Mouse (Mus musculus): ENCODE results near the gene Fbxl20. TPM values are rescaled to one million over a fixed set of nuclear protein-coding genes. Genes with fewer than 3 reads are reported as not detected.

Gene Fbxl20
- polyA plus RNA-seq, 1 experiment from 2014 or later = 17.6 TPM

DNA sequence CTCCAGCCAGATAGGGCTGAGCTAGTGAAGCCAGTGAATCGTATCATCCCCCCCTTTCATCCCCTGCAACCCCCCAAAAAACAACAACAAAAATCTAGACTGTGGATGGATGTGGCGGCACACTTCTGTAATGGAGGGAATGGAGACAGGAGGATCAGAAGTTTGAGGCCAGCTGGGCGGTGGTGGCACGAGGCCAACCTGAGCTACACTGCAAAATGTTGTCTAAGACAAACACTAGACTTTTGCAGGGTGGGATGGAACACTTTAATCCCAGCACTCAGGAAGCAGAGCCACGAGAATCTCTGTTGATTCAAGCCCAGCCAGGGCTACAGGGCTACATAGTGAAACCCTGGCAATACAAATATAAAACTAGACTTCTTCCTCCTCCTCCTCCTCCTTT lies 106.1 kb downstream of the Fbxl20 start:
- Histone ChIP-seq H3K4me2 (peak overlapping the region; percentile 26), H3K4me3 (no peak overlapping the region), H3K27me3 (peaks cover 12% of the 10 kb centered on the region; the same call in 1 of the 2 replicates), H3K4me1 (peaks cover 17% of the 10 kb centered on the region), H3K27ac (no peak overlapping the region), H3K9ac (no peak overlapping the region), H3K36me3 (no peaks in the 10 kb centered on the region), H3K9me3 (no peaks in the 10 kb centered on the region)
- no peak for ATAC-seq (ENCODE audit: borderline replicate concordance, extremely low read depth, low FRiP score, low TSS enrichment)
- WGBS = 27% methylated on average over 5 of the region's 5 CpGs

DNA sequence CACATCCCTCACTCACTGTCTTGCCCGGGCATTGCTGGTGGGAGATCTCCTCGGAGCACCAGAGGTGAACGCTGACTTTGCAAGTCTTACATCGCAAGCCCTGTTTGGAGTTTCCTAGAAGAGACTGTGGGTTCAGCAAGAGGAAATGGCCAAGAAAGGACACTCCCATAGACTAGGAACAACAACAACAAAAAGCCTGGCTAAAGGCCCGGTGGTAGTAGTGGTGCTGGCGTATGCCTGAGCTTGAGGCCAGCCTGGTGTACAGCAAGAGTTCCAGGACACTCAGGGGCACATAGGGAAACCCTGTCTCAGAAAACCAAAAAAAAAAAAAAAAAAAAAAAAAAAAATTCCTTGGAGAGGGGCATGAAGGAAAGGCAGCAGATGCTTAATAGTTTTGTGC lies 107.5 kb downstream of the Fbxl20 start:
- Histone ChIP-seq H3K4me3 (no peak overlapping the region), H3K9ac (no peak overlapping the region)

DNA sequence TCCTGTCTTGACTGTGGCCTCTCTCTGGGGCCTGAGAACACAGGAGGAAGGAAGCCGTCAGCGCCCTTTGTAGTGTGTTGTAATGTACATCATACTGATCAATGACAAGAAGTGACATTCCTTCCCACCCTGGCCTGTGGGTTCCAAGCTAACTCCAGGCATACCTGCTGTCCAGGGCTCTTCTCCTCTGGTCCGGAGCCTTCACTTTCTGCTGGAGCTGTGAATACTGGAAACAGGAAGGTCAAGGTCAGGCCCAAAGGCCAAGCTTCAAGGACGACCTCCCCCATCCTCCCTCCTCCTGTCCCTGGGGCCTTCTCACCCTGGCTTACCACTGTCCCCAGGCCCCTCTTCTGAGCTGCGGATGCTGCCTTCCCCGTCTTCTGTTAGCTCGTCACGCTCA lies 109.2 kb downstream of the Fbxl20 start:
- H3K4me2 ChIP-seq = no peak overlapping the region
- H3K4me1 ChIP-seq = peaks cover 21% of the 10 kb centered on the region
- H3K36me3 ChIP-seq = no peaks in the 10 kb centered on the region
- no peak overlapping the region for H3K9ac ChIP-seq
- H3K27ac ChIP-seq = no peak overlapping the region
- ATAC-seq (ENCODE audit: borderline replicate concordance, extremely low read depth, low FRiP score, low TSS enrichment) = no peak
- no peaks in the 10 kb centered on the region for H3K9me3 ChIP-seq
- WGBS = 67% methylated on average over 8 of the region's 8 CpGs
- no peak overlapping the region for H3K4me3 ChIP-seq
- peaks cover 15% of the 10 kb centered on the region for H3K27me3 ChIP-seq

More for the DNA sequence above, 107.5 kb downstream of the Fbxl20 start:
- peaks cover 2% of the 10 kb centered on the region; the same call in 1 of the 2 replicates for H3K27me3 ChIP-seq
- no peaks in the 10 kb centered on the region for H3K36me3 ChIP-seq
- H3K4me2 ChIP-seq = no peak overlapping the region
- no peak for ATAC-seq (ENCODE audit: borderline replicate concordance, extremely low read depth, low FRiP score, low TSS enrichment)
- H3K4me1 ChIP-seq = peaks cover 17% of the 10 kb centered on the region
- H3K27ac ChIP-seq = no peak overlapping the region
- H3K9me3 ChIP-seq = no peaks in the 10 kb centered on the region
- 71% methylated on average over 6 of the region's 6 CpGs for WGBS

GRCm38 (mm10) chr11:98037871-98038270 lies 112.3 kb downstream of the Fbxl20 start:
- Histone ChIP-seq H3K9ac (no peak overlapping the region), H3K27ac (no peak overlapping the region), H3K4me1 (peaks cover 11% of the 10 kb centered on the region), H3K27me3 (peaks cover 28% of the 10 kb centered on the region), H3K4me2 (no peak overlapping the region), H3K4me3 (no peak overlapping the region), H3K9me3 (no peaks in the 10 kb centered on the region), H3K36me3 (no peaks in the 10 kb centered on the region)
- 60% methylated on average over 14 of the region's 14 CpGs for WGBS
- no peak for ATAC-seq (ENCODE audit: borderline replicate concordance, extremely low read depth, low FRiP score, low TSS enrichment)

GRCm38 (mm10) chr11:98035977-98036377 lies 114.2 kb downstream of the Fbxl20 start:
- peak overlapping the region; percentile 6; the same call in 1 of the 2 replicates for H3K9ac ChIP-seq
- peak overlapping the region; percentile 30 for H3K4me3 ChIP-seq
- peaks cover 4% of the 10 kb centered on the region for H3K36me3 ChIP-seq
- H3K4me2 ChIP-seq = peak overlapping the region; percentile 67
- H3K27ac ChIP-seq = no peak overlapping the region
- peak; percentile 58; the same call in 1 of the 2 replicates for ATAC-seq (ENCODE audit: borderline replicate concordance, extremely low read depth, low FRiP score, low TSS enrichment)
- peaks cover 28% of the 10 kb centered on the region for H3K27me3 ChIP-seq
- H3K9me3 ChIP-seq = no peaks in the 10 kb centered on the region
- peaks cover 11% of the 10 kb centered on the region for H3K4me1 ChIP-seq
- under 1% methylated on average over 27 of the region's 27 CpGs for WGBS

- H3K9ac ChIP-seq = no peak overlapping the region
- no peak overlapping the region for H3K27ac ChIP-seq
- 43% methylated on average over 4 of the region's 4 CpGs for WGBS
- no peak overlapping the region for H3K4me3 ChIP-seq
- H3K36me3 ChIP-seq = peaks cover 16% of the 10 kb centered on the region
- H3K9me3 ChIP-seq = no peaks in the 10 kb centered on the region
- no peak for ATAC-seq (ENCODE audit: borderline replicate concordance, extremely low read depth, low FRiP score, low TSS enrichment)
- H3K27me3 ChIP-seq = peaks cover 28% of the 10 kb centered on the region
- H3K4me2 ChIP-seq = no peak overlapping the region
- peaks cover 11% of the 10 kb centered on the region for H3K4me1 ChIP-seq
Observed at GRCm38 (mm10) chr11:98034840-98035239, 115.4 kb downstream of the Fbxl20 start.

GRCm38 (mm10) chr11:98034061-98034460 lies 116.1 kb downstream of the Fbxl20 start:
- Histone ChIP-seq H3K9ac (no peak overlapping the region), H3K4me3 (no peak overlapping the region), H3K4me1 (peaks cover 11% of the 10 kb centered on the region), H3K36me3 (peaks cover 23% of the 10 kb centered on the region), H3K9me3 (no peaks in the 10 kb centered on the region), H3K27me3 (peaks cover 28% of the 10 kb centered on the region), H3K4me2 (no peak overlapping the region), H3K27ac (no peak overlapping the region)
- 79% methylated on average over 5 of the region's 5 CpGs for WGBS
- ATAC-seq (ENCODE audit: borderline replicate concordance, extremely low read depth, low FRiP score, low TSS enrichment) = no peak

Other genes with a start within 250 kb of the Fbxl20 start
- gene Plxdc1, start 164.0 kb downstream of the Fbxl20 start, polyA plus RNA-seq (2015; fragmentation: Nextera tagmentation; extraction: Ambion mirVana) = 0.89 and 1.3 TPM in 2 replicates
- gene Arl5c, start 154.2 kb downstream of the Fbxl20 start, polyA plus RNA-seq (2015; fragmentation: Nextera tagmentation; extraction: Ambion mirVana) = 6.8 and 9.0 TPM in 2 replicates
- gene Cacnb1, start 127.4 kb downstream of the Fbxl20 start, polyA plus RNA-seq (2015; fragmentation: Nextera tagmentation; extraction: Ambion mirVana) = 4.9 and 5.2 TPM in 2 replicates
- gene Rpl19, start 123.7 kb downstream of the Fbxl20 start, polyA plus RNA-seq (2015; fragmentation: Nextera tagmentation; extraction: Ambion mirVana) = 1,039 and 1,081 TPM in 2 replicates
- gene Stac2, start 96.9 kb downstream of the Fbxl20 start, polyA plus RNA-seq (2015; fragmentation: Nextera tagmentation; extraction: Ambion mirVana) = 0.06 and 0.16 TPM in 2 replicates
- gene Med1, start 42.9 kb upstream of the Fbxl20 start, polyA plus RNA-seq (2015; fragmentation: Nextera tagmentation; extraction: Ambion mirVana) = 57.8 and 60.8 TPM in 2 replicates
- 8.8 and 10.0 TPM in 2 replicates for gene Cdk12, start 52.7 kb upstream of the Fbxl20 start, polyA plus RNA-seq (2015; fragmentation: Nextera tagmentation; extraction: Ambion mirVana)
- gene Neurod2, start 179.2 kb upstream of the Fbxl20 start, polyA plus RNA-seq (2015; fragmentation: Nextera tagmentation; extraction: Ambion mirVana) = 0.05 TPM in 1 of 2 replicates, not detected in the other
- 3.5 and 5.5 TPM in 2 replicates for gene Ppp1r1b, start 198.0 kb upstream of the Fbxl20 start, polyA plus RNA-seq (2015; fragmentation: Nextera tagmentation; extraction: Ambion mirVana)
- 45.2 and 52.5 TPM in 2 replicates for gene Stard3, start 208.0 kb upstream of the Fbxl20 start, polyA plus RNA-seq (2015; fragmentation: Nextera tagmentation; extraction: Ambion mirVana)
- 5.1 and 7.5 TPM in 2 replicates for gene Tcap, start 233.4 kb upstream of the Fbxl20 start, polyA plus RNA-seq (2015; fragmentation: Nextera tagmentation; extraction: Ambion mirVana)
- 0.12 TPM in 1 of 2 replicates, not detected in the other for gene Pnmt, start 236.0 kb upstream of the Fbxl20 start, polyA plus RNA-seq (2015; fragmentation: Nextera tagmentation; extraction: Ambion mirVana)

Data from lung, embryonic 15.5 days (tissue).